Mouse (Mus musculus) liver, adult 10 weeks (tissue): Measurements from ENCODE around the gene Mrln. TPM values are rescaled to one million over a fixed set of nuclear protein-coding genes. Genes with fewer than 3 reads are reported as not detected.

ENCODE experiments used
- polyA plus RNA-seq: library from polyadenylated mRNA; stranded (reverse); fragments of 350-450 nt; fragmentation: Illumina TruSeq; extraction: RNeasy Lipid Tissue Mini Kit (QIAGEN cat#74804); gene quantifications from one replicate; pipeline ENCODE4 v1.2.3, GENCODE M21; 2014; ENCODE audit warnings: low read depth, low replicate concordance

Mrln gene
- polyA plus RNA-seq = not detected

GRCm38 (mm10) chr10:70204505-70205399, at the start of gene Mrln:
Gene Mrln, plus strand, starts transcription at chr10:70204664.

GRCm38 (mm10) chr10:70244921-70245558, 40.6 kb downstream of the Mrln start, which contains the start of gene Slc16a9:
Gene Slc16a9, plus strand, starts transcription at chr10:70245100.

Other genes starting within 250 kb of the Mrln start
- 10.9 TPM for gene Ccdc6, start 107.5 kb upstream of the Mrln start, polyA plus RNA-seq
- 1.5 TPM for gene Slc16a9, start 40.4 kb downstream of the Mrln start, polyA plus RNA-seq
- gene Fam13c, start 235.8 kb downstream of the Mrln start, polyA plus RNA-seq = 0.45 TPM